Mouse (Mus musculus): Measurements from ENCODE around the gene Piwil4.

DNA sequence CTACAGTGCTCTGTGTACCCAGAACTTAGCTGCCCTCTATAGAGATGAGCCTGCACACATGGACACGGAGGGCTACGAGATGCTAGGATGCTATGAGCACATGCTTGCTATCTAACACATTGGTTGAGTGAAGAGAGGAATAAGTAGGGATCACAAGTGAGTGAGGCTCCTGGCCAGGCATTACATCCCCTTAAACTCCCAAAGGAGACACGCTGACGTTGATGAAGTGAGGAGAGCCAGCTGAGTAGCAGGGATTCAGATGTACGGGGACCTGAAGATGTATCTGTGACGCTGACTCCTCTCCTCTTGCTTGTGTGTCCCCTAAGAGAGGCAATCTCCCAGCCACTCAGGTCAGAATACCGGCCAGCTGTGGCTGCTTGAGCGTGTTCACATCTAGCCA, 92.7 kb downstream of the Piwil4 start:
- TF ChIP-seq EP300 (IDR thresholded peaks at IDR 0.05; ENCODE audit: low read depth) (no peak), CTCF (IDR thresholded peaks at IDR 0.05; ENCODE audit: low read depth) (no peak)
